Mouse (Mus musculus) olfactory bulb, adult 2 months (tissue): ENCODE measurements at regions not wholly inside any gene's neighbourhood (a gene's known extent, or its start where the extent isn't known, plus 50 kb on each side); places are given as distances from the start of the nearest gene placed in this dataset.

Experiments
- CTCF ChIP-seq: fragments of 200-500 bp; IDR thresholded peaks from 2 replicates; pipeline ENCODE4 v1.5.1; 2012; ENCODE audit warnings: low read depth, mild to moderate bottlenecking, low read length, moderate library complexity; ENCODE audit not compliant: insufficient read depth
- POLR2A ChIP-seq: fragments of 200-500 bp; IDR thresholded peaks from 2 replicates; pipeline ENCODE4 v1.6.1; 2012; ENCODE audit warnings: mild to moderate bottlenecking, low read depth, low read length, moderate library complexity; ENCODE audit not compliant: insufficient read depth

DNA sequence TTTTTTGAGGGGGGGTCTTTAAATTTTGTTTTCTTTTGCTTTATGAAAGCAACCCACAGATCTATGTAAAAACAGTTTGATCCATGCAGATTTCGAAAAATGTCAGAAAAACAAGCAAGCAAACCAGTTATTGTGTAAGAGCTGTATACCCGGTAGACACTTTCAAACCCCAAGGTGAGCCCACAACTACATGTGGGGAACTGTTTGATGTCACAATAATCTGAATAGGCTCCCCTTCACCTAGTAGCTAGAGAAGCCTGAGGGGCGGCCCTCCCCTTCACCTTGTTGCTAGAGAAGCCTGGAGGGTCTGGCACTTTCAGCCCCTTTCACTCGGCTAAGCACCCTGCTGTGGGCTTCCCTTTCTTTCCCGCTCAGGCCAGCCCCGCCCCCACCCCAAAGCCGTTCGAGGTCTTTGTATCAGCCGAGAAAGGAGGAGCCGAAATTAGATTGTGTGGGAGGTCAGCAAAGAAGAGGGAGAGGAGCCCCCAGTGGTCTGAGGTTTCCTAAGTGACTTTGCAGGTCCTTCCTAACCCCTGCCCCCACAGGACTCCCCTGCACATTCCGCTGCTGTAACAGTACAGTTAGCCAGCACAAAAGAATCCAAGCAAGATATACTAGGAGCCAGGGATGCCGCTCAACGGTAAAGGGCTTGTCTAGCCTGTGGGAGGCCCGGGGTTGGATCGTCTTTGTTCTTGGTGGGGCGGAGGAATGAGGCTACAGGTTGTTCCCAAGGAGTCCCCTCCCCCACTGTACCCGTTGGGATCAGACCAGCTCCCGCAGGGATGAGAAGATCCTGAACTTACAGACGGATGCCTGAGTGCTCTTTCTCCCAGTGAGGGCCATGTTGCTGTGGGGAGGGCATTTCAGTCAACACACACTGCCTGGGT is 89.7 kb upstream of the Itga6 start:
- TF ChIP-seq CTCF, result no peak
- no peak for TF ChIP-seq POLR2A
